Mouse (Mus musculus) small intestine, adult 2 months (tissue): ENCODE measurements around the gene Rpl31.
A peak's percentile ranks its signal among the peaks of the same experiment; 100 is the strongest.

ENCODE experiments used
- CTCF ChIP-seq: fragments of 200-500 bp; IDR thresholded peaks from 2 replicates; pipeline ENCODE4 v1.5.1; 2012; ENCODE audit warnings: low read depth, mild to moderate bottlenecking, control low read depth, inconsistent platforms, low read length, moderate library complexity, mixed read lengths; ENCODE audit not compliant: insufficient replicate concordance, insufficient read length; ENCODE audit errors: extremely low read depth
- POLR2A ChIP-seq: fragments of 200-500 bp; IDR thresholded peaks from 2 replicates; pipeline ENCODE4 v1.6.1; 2012; ENCODE audit warnings: low read depth, mild to moderate bottlenecking, control low read depth, inconsistent platforms, low read length, moderate library complexity

GRCm38 (mm10) chr1:39367601-39368266 lies at the start of gene Rpl31:
- TF ChIP-seq POLR2A (peak; percentile 51), CTCF (no peak)
